29 mouse cellular contexts compared by ENCODE assay signal in the genomic region with DNA sequence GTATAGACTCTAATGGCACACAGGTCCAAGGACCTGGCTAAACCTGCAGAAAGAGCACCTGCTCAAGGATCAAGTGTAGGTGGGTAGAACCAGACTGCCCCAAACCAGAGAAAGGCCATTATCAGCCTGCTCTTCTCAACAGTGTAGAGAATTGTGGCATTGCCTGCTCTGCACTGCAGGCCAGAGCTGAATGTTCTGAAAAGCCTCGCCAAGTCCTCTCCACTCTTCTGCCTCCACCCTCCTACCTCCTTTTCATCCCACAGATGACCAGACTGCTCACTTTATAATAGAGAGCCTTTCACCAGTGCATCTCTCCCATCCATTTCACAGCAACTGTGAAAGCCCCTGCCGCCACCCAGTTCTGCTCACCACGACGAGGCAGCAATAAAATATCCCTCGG. TPM values are rescaled to one million over a fixed set of nuclear protein-coding genes. Genes with fewer than 3 reads are reported as not detected.
"Had no signal": no experiment of that assay in that cellular context is flagged by ENCODE, and none has a peak within 500 bp of the region (broad histone marks: within the 10 kb centered on the region; RNA-seq: fewer than 3 reads in every experiment).

No protein-coding gene starts in this region.

- H3K27ac ChIP-seq: gastrocnemius, adult 2 months; heart, adult 2 months; heart, embryonic 13.5 days; heart, embryonic 15.5 days; hindbrain, embryonic 10.5 days; hindbrain, embryonic 12.5 days; hindbrain, embryonic 14.5 days; intestine, embryonic 15.5 days; kidney, embryonic 15.5 days; kidney, postnatal 0 days; limb, embryonic 13.5 days; limb, embryonic 15.5 days; liver, embryonic 12.5 days; liver, embryonic 14.5 days had no signal

- DNase-seq: gastrocnemius, adult 2 months; gastrocnemius, postnatal 10 days; gastrocnemius, postnatal 25 days; heart, adult 2 months; heart, postnatal 14 days; heart, postnatal 4 days; kidney, adult 2 months; kidney, adult 9 months; kidney, postnatal 14 days; kidney, postnatal 36 days; layer of hippocampus, postnatal 36 days; left cerebral cortex, postnatal 4 days; lung, adult 18-20 months had no signal

- ATAC-seq: hindbrain, embryonic 16.5 days; inflammation-experienced regulatory T-cells, adult 6 months; intestine, embryonic 15.5 days; intestine, postnatal 0 days; liver, embryonic 12.5 days had no signal

- H3K4me3 ChIP-seq: gastrocnemius, adult 2 months; heart, adult 2 months; heart, embryonic 13.5 days; heart, embryonic 15.5 days; hindbrain, embryonic 10.5 days; hindbrain, embryonic 12.5 days; intestine, embryonic 15.5 days; kidney, embryonic 15.5 days; limb, embryonic 13.5 days; limb, embryonic 15.5 days; liver, embryonic 12.5 days had no signal

RNA-seq across cellular contexts. Expression of a gene that starts 42.0 kb away (rescaled TPM):
- total RNA-seq: granulocyte monocyte progenitor cell, adult 5-6 weeks had no signal
